Mouse (Mus musculus): Measurements from ENCODE around the gene Scrt2.

DNA sequence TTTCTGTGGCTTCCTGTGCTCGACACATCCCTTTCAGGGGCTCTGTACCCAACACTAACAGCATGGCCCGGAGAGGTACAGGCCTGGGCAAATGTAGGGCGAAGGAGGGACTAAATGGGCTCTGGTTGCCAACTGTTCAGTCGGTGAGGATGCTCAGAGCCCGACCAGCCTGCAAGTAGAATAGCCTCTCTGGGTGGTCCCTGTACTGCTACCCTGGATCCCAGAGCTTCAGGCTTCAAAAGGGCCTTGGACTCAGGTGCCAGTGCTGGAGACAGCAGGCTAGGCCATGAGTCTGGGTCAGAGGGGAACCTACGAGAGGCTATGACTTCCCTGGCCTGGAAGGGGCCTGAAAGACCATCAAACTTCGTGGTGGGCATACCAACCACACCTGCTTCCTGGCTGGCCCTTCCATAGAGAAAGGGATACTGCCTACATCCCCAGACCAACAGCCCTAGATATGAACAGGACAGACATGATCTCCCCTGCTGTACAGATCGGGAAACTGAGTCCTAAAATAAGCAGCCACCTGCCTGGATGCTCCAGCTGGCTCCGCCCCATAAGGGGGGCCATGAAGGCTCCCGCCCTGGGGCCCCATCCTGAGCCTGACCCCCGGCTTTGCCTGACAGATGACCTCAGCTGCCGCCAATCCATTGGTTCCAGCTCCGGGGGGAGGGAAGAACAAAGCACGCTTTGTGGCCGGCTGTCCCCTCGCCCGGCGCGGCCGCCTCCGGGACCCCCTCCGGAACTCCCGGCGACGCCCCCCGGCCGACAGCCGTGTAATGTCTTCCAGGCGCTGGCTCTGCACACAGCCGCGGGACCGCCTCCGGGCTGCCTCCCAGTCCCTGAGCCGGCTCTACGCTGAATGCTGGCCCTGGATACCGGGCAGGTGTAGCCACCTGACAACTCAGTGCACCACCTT is 33.0 kb downstream of the Scrt2 start:
- TF ChIP-seq CTCF (IDR thresholded peaks at IDR 0.05; ENCODE audit: low read depth) (no peak), EP300 (optimal IDR thresholded peaks at IDR 0.05) (no peak)
